Mouse (Mus musculus): ENCODE measurements around the gene Hemgn.

DNA sequence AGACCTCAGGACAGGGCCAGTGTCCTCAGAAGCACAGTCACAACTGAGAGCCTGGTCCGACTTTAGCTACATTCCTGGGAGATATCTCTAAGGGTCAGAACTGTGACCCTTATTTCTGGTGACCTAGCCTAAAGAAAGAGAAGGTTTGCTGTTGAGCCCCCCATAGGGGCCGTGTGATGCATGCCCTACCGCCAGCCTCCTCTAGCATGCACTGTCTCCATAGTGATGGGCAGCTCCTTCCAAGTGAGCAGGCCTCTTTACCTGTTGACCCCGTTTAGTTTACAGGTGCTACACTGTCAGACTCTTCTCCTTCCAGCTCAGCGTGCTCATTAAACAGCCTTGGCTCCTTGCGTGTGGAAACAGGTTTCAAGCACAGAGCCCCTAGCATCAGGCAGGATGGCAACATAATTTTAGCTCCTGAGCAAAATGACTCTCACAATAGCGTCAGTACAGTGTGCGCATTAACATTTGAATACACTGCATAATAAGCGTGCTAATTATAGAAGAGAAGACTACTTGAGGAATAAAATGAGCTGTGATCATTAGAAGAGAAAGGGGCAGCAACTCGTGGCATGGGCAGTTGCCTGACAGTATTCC lies 15.7 kb upstream of the Hemgn start:
- TF ChIP-seq EP300 (optimal IDR thresholded peaks at IDR 0.05) (no peak), CTCF (IDR thresholded peaks at IDR 0.05; ENCODE audit: low read depth) (no peak)
